Mouse (Mus musculus) left cerebral cortex, postnatal 10 days (tissue): ENCODE data around the gene Casp9. TPM values are rescaled to one million over a fixed set of nuclear protein-coding genes. Genes with fewer than 3 reads are reported as not detected.
A peak's percentile ranks its signal among the peaks of the same experiment; 100 is the strongest.

Experiments
- DNase-seq, 2 experiments: peaks; one replicate each; pipeline ENCODE4 v3.0.0; 2021 to 2022; ENCODE audit warnings: low spot score in 2 of 2, mixed read lengths in 1 of 2; ENCODE audit errors: extremely low spot score in 1 of 2
- intact Hi-C: fragments of 180-260 bp; cut with DNase I; formaldehyde crosslinking; loops from one replicate; pipeline ENCODE4 v1.15.1; 2025
- total RNA-seq, 2 experiments: library from RNA; stranded (reverse); gene quantifications; 2 replicates each; pipeline ENCODE4 v1.2.3; 2021

The Casp9 gene
- total RNA-seq, 2 experiments from 2014 or later: 21.7 to 27.0 TPM

DNA sequence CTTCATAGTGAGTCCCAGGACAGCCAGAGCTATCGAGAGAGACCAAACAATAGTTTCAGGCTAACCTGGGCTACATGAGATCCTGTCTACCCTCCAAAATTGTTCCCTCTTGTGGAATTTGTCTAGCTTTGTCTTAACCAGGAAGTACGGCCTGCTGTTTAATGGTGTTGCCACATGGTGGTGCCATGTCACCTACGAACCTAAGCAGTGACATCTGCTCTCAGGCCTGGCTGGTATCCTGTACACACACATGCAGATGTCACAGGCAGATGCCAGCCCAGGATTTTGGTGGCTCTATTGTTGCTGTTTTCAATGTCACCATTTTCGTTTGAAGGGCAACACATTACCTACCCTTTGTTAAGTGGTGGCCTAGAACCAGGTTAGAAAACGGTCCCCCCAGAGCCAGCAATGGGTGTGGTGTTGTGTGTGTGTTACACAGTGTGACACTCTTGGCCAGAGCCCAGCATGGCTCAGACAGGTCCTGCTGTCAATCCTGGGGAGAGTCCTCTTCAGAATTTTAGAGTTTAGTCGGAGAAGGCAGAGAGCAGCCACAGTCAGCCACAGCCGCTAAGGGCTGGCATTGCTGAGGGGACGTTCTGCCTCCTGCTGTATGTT, 16.5 kb downstream of the Casp9 start:
- intact Hi-C loops: no loop called here
- peak in 1 of 2 experiments; percentile 27 for DNase-seq

DNA sequence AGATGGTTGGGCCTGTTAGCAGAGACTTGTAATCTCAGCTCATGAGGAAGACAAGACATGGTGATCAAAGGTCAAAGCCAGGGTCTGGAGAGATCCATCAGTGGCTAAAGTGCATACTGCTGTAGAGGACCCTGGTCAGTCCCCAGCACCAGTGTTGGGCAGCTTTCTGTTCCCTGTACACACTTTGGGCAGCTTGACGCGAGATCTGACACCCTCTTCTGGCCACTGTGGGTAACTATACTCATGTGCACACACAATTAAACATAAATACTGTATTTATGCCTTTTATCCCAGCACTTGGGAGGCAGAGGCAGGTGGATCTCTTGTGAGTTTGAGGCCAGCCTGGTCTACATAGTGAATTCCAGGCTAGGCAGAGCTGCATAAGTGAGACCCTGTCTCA, 17.6 kb downstream of the Casp9 start:
- intact Hi-C loops: no loop called here
- peak in 1 of 2 experiments; percentile 11 for DNase-seq

DNA sequence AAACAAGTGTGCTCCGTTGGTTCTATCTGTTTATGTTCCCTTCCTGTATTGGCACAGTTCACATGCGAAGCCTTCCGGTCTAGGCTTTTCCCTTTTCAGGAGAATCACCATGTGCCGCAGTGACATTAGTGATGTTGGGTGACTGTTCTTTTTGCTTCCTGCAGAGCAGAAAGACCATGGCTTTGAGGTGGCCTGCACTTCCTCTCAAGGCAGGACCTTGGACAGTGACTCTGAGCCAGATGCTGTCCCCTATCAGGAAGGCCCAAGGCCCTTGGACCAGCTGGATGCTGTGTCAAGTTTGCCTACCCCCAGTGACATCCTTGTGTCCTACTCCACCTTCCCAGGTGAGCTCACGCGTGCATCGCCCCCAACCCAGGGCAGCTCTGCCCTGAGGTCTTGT, 18.0 kb downstream of the Casp9 start:
- peak in 1 of 2 experiments; percentile 16 for DNase-seq
- intact Hi-C loops: no loop called here

DNA sequence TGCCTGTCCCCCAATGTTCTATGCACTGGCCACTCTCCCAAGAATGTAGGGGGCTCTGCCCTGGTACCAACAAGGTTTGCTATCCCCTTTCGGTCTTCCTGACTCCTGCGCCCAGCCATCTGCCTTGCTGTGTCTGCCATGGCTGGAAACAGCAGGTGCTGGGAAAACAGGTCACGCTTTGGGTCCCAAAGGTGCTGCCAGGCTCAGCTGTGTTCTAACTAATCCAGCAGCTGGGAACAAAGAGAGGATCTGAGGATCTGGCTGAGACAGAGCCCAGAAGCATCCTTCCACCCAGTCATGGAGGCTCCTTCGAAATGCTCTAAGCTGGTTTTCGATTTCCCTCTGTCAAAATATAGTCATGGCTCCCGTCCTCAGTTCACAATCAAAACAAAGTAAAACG, 22.9 kb downstream of the Casp9 start:
- DNase-seq: no peak
- intact Hi-C loops: no loop called here

DNA sequence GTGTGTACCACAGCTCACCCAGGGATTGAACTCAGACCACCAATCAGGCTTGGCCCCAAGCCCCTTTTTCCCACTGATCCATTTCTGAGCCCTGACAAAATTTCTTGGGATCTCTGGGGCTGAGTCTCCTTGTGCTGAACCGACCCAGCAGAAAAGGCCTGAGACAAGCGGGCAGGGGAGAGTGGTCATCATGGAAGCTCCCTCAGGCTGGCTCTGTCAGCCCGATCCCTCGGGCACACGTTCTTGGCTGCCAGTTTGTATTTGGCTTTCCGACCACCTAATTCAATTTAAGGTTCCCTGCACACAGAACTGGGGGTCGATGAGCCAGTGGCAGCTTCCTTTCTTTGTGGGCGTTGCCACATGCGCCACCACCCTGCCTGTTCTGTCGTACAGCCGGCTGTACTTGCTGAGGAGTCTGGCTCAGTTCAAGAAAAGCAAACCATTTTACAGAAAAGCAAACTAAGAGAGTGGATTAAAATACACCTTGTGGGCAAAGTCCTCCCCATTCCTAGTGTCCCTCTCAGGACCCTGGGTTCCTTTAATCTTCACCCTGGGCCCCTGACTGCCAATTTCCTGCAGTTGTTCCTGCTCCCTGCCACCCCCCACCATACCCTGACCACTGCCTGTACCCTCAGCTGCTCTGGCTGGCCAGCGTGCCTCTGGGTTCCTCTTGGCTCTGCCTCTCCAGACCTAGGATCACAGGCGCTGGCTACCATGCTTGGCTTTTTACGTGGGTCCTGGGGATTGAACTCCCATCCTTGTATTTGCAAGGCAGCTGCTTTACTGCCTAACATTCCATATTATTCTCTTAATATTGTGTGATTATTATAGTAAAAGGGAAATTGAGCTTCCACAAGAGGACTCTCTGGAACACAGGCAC, 23.6 kb downstream of the Casp9 start:
- intact Hi-C loops: no loop called here
- DNase-seq: no peak

DNA sequence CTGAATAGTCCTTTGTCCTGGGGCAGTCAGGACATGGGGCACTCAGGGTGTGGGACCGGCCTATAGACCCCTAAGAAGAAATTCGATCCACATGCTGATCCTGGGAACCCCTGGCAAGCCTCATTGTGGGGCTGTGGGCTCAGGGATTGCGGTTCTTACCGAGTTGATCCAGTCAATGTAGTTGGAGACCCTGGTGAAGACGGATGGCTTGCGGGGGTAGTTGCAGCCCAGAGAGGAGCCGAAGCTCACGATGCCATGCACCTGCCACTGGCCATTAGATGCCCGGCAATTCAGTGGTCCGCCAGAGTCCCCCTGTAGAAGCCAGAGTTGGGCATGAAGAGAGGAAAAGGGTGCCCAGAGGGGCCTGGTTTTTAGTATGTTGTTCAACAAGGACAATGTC, 24.3 kb downstream of the Casp9 start:
- intact Hi-C loops: no loop called here
- DNase-seq: no peak

DNA sequence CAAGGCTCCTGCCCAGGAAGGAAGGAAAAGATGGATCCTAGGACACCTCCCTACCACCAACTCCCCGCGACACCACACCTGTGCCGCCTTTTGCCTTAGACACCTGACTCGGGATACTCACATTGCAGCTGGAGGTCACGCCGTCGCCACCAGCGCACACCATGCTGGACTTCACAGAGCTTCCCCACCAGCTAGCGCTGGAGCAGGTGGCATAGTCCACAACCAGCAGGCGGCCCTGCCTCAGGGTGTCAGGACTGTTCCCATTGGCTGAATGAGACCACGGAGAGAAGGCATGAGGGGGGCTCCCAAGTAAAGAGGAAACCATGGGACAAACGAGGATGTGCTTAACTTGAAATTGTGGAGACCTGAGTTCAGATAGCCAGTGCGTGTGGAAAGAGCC, 25.4 kb downstream of the Casp9 start:
- intact Hi-C loops: no loop called here
- DNase-seq: no peak

DNA sequence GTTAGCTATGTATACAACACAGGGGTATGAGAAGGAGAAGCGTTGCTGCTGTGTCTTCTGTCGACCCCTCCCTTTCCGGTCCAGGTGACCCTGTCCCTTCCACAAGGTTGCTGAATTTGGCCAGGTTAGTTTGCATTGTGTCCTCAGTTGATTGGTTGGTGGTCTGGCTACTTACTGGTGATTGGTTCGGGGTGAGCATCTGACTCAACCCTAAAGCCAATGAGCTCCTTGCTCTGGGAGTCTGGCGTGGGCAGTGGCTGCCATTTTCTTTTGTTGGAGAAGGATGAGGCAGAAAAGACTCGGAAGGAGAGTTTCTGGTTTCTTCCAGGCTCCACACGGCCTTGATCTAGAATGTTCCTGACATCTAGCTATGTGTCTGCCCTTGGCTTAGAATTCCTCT, 25.9 kb downstream of the Casp9 start:
- DNase-seq: no peak
- intact Hi-C loops: no loop called here

DNA sequence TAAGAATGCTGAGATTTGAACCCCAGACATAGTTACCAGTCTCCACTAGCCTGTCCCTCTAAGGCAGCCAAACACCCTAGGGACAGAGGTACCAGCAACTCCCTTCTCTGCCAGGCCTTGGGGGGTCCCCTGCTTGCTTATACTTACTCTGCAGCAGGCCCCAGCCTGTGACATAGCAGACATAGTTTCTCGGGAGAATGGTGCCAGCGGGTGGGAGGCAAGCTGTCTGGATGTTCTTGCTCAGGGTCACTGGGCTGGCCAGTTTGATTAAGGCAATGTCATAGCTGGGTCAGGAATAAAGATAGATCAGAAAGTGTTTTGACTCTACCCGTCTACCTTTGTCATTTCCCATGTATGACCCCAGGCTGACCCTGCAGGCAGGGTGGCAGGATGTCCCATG, 27.8 kb downstream of the Casp9 start:
- intact Hi-C loops: no loop called here
- peak in 1 of 2 experiments; percentile 18 for DNase-seq

DNA sequence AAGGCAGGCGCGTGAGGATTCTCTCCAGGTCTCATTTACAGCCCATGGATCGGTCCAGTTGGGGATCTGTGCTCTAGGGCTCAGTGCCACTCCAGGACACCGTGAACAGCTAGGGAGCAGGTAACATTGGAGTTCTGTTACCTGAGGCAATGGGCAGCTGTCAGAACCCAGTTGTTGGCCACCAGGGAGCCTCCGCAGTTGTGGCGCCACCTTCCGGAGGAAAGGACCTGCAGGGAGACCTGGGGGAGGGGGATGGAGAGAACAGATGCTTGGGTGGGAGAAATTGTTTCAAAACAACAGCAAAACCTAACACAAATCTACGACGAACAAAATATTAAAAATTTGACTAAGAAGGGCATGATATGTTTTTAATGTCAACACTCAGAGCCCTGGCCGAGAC, 28.7 kb downstream of the Casp9 start:
- peak in 1 of 2 experiments; percentile 46 for DNase-seq
- intact Hi-C loops: no loop called here

DNA sequence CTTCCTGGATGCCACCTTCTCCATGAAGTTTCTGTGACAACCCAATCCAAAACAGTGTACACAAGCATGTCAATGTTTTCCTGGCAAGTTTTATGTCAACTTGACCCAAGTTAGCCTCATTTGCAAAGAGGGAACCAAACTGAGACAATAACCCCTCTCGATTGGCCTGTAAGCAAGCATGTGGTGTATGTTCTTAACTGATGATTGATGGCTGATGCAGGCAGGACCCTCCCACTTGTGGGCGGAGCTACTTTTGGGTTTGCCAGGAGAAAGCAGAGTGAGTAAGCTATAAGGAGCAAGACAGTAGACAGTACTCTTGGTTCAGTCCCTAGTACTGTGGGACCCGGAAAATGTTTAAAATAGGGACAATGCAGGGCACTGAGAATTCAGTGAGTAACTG, 29.6 kb downstream of the Casp9 start:
- peak in 1 of 2 experiments; percentile 49 for DNase-seq
- intact Hi-C loops: no loop called here

DNA sequence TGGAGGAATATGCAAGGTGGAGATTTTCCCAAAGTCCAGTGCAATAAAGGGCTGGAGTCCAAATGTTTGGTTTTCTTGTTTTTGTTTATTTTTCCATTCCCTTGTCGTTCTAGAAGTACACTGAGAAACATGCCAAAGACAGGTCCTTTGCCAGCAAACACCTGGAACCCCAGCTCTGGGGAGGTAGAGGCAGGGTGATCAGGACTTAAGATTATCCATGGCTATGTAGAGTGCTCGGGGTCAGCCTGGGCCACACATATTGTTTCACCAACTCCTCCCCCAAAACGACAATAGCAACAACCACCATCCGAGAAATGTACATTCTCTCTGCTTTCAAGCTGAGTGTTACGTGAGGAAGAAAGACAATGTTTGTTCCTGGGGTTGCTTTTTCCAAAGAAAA, 32.6 kb downstream of the Casp9 start, which contains the start of gene Cela2a:
TSS of gene Cela2a (minus strand) at position 101 of the 400 bp plus-strand sequence.
- no peak for DNase-seq
- intact Hi-C loops: no loop called here

DNA sequence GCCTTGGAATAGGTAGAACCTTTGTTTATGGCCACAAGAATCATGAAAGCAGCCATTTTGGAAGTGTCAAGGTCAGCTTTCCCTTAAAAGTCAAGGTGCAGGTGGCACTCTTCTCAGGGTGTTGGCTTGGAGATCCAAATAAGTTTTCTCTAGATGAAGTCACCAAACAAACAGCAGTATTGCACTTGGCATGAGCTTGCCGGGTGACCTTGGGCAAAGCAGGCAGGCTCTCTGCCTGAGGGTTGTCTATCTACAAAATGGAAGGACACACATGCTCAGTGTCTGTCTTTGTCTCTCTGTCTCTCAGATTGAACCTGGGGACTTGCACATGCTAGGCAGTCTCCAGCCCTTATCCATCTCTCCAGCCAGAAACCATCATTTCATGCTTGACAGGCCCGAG, 34.0 kb downstream of the Casp9 start:
- DNase-seq: no peak
- intact Hi-C loops: no loop called here

DNA sequence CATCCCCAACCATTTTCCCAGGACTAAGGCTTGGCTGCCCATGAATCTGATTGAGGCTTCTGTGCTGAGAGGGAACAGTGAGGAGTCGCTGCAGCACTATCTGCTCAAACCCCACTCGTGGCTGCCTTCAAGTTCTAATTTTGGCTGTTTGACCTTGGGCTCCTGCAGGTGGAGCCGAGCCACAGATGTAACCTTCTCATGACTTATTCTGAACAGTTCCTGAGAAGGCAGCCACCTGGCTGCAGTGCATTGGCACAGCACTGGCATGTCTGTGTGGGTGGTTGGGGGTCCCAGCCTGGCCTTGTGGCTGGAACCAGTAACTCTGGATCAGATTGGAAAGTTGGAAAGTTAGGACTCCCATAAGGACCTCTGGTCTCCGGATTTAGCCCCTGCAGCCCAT, 34.8 kb downstream of the Casp9 start:
- no peak for DNase-seq
- intact Hi-C loops: no loop called here

DNA sequence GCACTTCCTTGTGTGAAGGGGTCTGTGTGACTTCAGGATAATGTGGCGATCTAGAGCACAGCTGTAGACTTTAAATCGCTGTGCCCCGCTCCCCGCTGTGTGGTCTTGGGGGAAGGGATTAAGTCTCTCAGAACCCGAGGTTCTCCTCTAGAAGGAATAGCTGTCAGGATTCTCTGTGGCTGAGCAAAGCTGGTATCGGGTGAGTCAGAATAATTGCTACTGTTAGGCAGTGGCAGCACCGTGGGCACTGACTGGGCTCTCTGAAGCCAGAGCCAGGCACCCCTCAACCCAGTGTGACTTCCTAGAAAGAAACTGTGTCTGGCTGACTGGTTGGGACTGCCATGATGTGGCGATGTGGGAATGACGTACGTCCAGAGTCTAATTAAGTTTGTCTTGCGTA, 37.0 kb downstream of the Casp9 start:
- intact Hi-C loops: no loop called here
- no peak for DNase-seq

DNA sequence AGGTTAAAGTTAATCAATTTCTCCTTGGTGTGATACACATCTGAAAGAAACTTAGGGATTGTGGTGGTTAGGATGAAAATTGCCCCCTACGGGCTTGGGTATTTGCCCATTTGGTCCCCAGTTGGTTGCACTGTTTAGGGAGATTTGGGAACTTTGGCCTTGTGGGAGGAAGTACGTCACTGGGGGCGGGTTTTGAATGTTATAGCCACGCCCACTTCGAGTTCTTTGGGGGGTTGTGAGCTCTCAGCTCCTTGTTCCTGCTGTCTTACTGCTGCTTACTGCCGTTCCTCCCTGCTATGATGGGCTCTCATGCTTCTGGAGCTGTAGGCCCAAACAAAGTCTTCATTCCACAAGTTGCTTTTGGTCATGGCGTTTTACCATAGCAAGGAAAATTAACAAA, 37.9 kb downstream of the Casp9 start:
- no peak for DNase-seq
- intact Hi-C loops: no loop called here

DNA sequence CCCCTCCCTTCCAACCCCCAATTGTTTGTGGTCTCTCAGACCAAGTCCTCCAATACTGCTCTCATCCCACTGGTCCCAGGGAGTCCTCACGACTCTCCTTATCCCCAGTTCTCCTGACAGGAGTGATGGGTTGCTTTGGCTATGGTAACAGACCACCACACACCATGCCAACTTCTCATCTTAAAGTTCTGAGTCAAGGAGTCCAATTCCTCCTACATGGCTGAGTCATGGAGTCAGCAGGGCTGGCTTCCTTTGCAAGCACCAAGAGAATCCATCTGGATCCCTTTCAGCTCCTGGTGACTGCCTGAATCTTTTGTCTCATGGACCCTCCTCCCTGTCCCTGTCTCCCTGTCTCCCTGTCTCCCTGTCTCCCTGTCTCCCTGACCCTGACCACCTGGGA, 40.5 kb downstream of the Casp9 start:
- intact Hi-C loops: no loop called here

DNA sequence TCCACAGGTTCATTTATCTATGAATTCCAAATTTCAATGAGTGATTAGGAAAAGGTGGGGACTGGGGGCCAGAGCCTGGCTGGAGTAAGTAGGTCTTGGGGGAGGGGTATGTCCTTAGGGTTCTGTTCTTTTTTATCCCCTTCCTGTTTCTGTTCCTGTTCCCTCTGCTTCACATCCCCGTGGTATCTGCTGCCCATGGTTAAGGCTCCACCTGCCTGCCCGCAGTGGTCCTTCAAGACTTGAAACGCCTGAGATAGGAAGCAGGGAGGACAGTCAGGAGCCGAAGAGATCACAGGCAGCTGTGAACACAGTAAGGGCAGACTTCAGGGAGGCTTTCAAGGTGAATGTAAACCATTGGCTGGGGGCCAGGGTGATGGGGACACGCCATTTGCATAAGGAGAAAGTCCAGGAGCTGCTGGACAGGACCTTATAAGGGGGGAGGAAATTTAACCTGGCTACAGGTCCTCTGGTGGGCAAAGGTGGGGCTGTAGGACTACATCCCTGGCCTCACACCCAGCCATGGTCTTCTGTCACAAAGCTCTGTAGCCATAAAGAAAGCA, 41.2 kb downstream of the Casp9 start:
- intact Hi-C loops: no loop called here
- no peak for DNase-seq

More for the DNA sequence above, 40.5 kb downstream of the Casp9 start:
- no peak for DNase-seq

DNA sequence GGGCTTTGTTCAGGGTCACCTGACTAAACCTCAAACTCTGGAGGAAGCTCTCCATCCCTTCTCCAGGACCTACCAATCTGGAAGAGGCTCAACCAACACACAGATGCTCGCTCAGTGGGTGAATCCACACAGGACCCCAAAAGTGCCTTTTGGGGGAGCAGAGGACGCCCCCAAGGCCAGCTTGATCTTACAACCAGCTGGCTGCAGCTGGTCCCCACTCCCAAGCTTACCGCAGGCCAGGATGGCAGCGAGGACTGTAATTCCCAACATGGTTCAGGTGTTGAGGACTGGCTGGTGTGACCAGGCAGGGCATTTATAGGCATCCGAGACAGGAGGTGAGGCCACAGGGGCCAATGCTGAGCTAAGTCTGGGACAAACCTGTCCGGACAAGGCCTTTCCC, 52.6 kb downstream of the Casp9 start, which contains the start of gene Ctrc:
TSS of gene Ctrc (minus strand) at position 361 of the 400 bp plus-strand sequence.
- DNase-seq: peak in 1 of 2 experiments; percentile 12
- intact Hi-C loops: loop anchor here (5.0 to 10.0 kb wide), 2 partner anchors 221 to 459 kb away; partner anchors contain the start of gene Slc25a34

DNA sequence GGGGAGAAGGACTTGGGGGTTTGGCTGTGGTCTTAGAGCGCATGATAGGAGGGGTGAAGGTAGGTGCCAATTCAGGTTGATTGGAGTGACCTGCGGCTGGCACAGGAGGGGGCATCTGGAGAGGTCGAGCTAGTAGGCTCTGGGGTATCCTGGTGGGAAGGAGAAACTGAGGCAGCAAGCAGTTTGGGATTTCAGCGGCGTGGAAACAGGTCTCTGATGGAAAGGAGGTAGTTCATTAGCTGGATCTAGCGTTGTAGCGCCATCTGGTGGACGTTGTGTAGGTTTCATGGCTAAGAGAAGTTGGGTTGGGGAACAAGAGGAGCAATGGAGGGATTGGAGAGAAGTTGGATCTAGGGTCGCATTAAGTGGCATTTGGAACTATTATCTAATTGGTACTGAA, 60.0 kb downstream of the Casp9 start:
- DNase-seq: peak in 1 of 2 experiments; percentile 73
- intact Hi-C loops: no loop called here
